Mouse (Mus musculus) megakaryocyte, embryonic 14.5 days (primary cell): Measurements from ENCODE around the gene Kctd11.

Experiments used
- FLI1 ChIP-seq: IDR thresholded peaks from 2 replicates; pipeline ENCODE4 v1.6.1; 2012; ENCODE audit warnings: low read length, inconsistent platforms, mixed read lengths
- GATA1 ChIP-seq: IDR thresholded peaks from 3 replicates; pipeline ENCODE4 v1.6.1; 2012; ENCODE audit warnings: mixed read lengths, low read length, inconsistent platforms, borderline replicate concordance

DNA sequence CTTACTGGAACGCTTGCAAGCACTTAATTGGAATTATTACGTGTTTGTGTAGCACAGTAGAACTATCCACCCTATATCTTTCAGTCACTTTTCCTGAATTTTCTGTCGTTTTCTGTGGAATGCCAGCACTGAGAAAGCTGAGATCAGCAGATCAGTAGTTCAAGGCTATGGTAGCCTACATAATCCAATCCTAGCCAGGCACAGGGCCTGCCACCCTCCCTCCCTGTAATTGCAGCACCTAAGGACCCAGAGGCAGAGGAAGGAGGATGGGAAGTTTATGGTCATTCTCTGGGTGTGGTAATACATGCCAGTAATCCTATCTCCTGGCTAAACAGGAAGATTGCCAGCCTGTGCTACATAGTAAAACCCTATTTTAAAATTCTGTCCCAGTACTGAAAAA, 41.6 kb upstream of the Kctd11 start:
- TF ChIP-seq GATA1: no peak
- TF ChIP-seq FLI1: no peak
